Mouse (Mus musculus) monocyte, adult 5-6 weeks (primary cell): ENCODE measurements around the gene Kcnd3. TPM values are rescaled to one million over a fixed set of nuclear protein-coding genes. Genes with fewer than 3 reads are reported as not detected.

Experiments
- ATAC-seq: fragments of 153-309, 156-312 bp; replicated peaks from 2 replicates; pipeline ENCODE4 v1.8.0; 2017; ENCODE audit warnings: mild to moderate bottlenecking; ENCODE audit not compliant: low TSS enrichment, insufficient number of reproducible peaks, severe bottlenecking, poor library complexity, low FRiP score
- total RNA-seq: library from RNA; stranded (forward); fragments of 200-1000, 200-491, 200-594 nt; gene quantifications from 3 replicates; pipeline ENCODE4 v1.2.3, GENCODE M21; 2017

Gene Kcnd3
- total RNA-seq, result not detected in 3 replicates

DNA sequence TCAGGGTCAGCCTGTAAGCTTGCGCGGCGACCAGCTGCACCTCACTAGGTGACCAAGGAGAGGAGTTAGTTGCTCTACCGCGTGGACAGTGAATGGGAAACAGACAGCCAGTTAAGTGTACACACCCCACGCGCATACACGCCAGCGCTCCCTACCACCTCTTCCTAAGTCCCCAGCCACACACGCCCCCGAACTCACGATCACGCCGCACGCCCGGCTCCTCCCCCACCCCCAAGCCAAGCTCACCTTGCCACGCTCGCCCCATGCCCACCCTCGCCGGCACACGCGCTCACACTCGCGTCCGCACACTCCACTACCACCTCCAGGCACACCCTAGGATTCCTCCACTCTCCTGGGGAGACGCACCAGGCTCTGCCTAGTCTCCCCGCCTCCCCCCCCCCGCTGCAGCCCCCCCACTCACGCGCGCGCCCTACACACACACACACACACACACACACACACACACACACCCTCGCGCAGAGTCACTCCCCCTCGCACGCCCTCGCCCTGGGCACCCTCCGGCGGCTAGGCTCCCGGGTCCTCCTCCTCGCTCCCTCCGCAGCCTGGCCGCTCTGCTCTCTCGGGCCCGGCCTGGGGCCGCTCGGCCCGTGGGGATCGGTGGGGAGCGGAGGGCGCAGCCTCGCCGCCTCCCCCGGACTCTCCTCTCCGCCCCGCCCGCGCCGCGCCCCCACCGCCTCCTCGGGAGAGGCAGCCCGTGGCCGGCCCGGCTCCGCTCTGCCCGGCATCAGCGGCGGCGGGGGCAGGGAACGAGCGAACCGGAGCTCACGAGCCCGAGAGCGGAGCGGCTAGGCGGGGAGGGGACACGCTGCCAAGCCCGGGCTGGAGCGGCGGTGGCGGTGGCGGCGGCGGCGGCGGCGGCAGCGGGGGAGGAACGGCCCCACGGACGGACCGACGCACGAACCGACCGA is at the start of gene Kcnd3:
Kcnd3 (plus strand) TSS at position 704 of the 929 bp plus-strand sequence.
- no peak for ATAC-seq

DNA sequence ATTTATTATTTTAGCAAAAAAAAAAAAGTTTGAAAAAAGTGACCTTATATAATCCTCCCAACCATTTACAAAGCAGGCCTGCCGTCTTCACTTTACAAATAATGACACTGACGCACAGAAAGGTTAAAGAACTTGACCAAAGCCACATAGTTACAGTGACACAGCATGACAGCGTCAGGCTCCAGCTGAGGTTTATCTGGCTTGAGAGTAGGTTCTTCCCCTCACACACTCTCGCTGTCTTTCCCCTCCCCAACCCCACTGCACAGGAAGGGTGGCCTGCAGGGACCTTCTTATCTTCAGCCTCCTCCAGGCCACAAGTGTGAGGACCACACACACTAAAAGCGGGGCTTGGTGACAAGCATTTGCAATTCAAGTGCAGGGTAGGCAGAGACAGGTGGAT is 49.5 kb upstream of the Kcnd3 start:
- ATAC-seq, result no peak

DNA sequence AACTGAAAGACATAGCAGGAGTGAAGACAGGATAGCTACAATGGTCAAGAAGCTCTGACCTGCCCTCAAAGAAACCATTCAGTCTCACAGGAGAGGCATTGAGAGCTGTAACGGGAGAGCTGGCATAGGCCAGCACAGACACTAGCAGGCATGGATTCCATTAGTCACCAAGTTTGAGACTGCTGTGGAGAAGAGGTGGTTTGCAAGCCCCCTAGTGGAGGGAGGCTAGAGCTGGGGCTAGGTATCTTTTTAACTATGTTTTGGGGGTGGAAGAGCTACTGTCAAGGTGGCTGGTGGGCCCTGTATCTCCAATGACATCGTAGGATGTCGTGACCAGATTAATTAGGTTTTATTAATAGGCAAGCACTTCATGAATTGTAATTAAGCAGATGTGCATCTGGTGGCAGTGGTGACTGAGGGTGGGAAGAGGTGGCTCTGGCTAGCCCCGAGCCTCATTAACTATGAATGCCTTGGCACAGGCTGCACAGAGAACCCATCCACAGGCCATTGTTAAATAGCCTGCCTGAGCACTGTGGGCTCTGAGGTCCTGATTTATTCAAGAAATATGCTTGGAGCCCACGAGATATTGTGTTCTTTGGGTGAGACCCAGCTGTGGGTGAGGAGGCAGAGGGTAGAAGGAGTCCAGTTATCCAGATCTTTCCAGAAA is 48.6 kb upstream of the Kcnd3 start:
- no peak for ATAC-seq

DNA sequence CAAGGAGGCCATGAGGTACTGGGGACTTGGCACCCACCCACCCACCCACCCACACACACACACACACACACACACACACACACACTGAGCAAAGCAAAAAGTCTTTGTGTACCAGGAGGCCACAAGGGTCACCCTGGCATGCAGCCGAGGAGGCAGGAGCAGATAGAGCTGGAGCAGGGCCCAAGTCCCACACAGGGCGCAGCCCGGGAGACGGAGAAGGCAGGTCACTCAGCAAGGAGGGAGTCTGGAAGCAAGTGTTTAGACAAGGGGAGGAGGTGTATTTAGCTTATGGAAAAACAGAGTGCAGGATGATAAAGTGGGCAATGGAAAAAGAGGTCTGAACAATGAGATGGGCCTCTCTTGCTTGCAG is 48.1 kb upstream of the Kcnd3 start:
- ATAC-seq, result no peak

DNA sequence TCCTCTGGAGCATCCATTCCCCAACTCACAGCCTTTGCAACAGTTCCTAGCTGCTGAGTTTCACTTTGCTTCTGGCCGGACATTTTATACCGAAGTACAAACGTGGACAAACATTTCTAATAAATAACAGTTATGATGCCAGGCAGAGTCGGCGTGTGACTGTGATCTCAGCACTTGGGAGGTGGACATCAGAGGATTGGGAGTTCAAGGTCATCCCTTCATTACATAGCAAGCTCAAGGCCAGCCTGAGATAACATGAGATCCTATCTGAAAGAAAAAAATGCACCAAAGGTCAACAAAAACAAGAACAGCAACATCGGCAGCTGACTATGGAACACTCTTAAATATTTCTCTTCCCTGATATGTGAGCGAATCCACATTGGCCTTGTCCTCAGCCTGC is 46.6 kb upstream of the Kcnd3 start:
- no peak for ATAC-seq

DNA sequence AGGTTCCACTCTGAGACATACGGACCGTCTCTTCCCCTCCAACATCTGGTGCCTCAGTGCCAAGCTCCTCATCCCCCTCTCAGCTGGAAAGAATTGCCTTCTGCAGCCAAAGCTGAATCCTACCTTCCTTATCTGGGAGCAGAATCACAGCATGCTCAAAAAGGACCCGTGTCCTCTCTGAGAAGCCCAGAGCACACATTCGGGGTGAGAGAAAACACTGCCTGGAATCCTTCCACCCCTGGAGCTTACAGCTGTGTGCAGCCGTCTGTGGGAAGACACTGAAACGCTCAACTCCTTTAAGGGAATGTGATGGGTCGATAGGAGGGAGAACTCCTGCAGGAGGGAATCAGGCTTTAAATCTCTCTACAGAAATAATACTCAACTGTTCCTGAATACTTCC is 46.1 kb upstream of the Kcnd3 start:
- no peak for ATAC-seq

DNA sequence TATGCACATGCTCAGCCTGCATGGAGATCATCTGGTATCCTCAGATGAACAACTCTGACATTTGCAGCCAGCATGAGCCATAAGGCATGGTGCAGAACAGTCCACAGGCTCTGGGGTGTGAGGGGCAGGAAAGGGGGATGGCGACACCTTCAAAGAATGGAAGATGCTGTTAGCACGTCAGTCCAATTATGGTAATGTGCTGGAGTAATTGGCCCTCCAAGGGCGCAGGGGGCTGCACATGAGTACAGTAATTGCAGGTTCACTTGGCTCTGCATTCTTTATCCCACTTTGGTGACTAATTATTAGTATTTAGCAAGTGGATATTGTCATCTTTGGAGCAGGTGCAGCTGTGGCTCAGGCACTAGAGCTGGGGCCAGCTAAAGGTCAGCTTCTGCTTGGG is 43.9 kb upstream of the Kcnd3 start:
- ATAC-seq, result no peak

DNA sequence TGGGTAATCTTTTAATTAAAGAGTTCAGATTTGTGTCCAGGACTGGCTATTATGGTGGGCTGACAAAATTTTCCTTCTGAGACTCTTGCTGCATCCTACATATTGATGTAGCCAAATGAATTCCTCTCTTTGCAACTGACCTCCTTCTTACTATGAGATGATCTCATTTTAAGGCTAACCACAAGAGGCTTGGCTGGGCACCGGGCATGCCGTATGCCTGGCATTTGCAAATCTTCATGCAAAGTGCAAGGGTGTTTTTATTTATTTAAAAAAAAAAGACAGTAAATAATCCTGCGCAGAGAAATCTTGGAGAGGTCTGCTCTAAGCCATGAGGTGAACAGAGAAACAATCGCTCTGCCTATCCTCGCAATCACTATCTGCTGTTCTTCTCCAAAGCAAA is 41.3 kb upstream of the Kcnd3 start:
- ATAC-seq, result no peak

DNA sequence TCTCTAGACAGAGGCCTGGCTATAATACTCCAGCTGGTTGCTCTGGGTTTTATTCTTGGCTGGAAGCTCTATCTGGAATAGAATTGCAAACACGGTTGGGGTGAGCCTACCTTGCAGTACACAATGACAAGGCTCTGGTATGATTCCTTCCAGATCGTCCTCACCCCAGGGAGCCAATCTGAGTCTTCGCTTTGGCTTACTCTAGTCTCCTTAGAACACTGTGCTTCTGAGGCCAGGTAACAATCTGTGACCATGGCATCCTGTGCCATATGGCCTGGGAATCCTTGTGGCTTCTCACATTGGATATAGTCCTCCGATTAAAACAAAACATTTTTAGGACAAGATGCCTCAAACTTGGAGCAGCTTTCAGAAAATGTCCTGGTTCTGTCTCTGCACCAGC is 40.4 kb upstream of the Kcnd3 start:
- no peak for ATAC-seq

DNA sequence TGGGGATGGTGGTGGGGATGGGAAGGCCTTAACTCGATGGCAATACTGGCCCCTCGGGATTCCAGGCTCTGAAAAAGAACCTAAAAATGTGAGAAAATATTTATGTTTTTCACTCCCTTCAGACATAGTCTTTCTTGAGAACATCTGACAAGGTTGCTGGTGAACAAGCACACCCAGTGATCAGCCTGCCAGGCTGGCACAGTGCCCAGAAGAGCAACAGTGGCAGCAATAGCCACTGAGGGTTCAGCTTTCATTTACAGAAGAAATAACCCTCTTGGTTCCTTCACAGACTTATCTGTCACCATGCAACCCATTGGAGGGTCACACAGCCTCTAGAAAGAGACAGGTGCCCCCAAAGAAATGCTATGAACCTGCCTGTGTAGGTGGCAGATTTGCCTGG is 39.9 kb upstream of the Kcnd3 start:
- ATAC-seq, result no peak

DNA sequence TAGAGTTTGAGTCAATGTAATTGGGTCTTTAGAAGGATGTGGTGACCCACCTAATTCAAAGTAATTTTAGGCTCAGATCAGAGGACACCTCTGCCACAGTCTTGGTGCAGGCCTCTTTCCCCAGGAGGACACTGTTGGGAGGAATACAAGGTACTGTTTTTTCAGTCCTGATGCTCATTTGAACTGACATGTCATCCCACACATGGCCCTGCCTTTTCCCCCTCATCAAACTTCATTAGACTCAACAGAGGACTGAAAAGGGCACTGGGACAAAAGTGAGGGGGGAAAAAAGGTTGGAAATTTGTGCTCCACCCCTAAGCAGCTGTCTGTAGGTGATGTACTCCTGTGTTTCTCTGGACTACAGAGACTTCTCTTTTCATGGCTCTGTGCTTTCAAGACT is 39.4 kb upstream of the Kcnd3 start:
- no peak for ATAC-seq

DNA sequence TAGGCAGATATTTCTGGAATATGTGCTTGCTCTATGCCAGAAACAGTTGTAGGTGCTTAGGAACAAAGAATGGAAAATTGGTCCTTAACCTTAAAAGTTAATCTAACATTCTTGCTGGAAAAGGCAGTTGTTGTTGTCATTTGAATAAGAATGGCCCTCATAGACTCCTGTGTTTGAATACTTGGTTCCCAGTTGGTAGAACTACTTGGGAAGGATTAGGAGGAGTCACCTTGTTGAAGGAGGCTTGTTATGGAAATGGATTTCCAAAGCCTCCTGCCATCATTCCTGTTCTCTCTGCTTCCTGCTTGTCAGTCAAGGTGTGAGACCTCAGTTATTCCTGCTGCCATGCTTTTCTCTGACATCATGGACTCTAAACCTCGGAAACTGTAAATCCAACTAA is 33.7 kb upstream of the Kcnd3 start:
- no peak for ATAC-seq

DNA sequence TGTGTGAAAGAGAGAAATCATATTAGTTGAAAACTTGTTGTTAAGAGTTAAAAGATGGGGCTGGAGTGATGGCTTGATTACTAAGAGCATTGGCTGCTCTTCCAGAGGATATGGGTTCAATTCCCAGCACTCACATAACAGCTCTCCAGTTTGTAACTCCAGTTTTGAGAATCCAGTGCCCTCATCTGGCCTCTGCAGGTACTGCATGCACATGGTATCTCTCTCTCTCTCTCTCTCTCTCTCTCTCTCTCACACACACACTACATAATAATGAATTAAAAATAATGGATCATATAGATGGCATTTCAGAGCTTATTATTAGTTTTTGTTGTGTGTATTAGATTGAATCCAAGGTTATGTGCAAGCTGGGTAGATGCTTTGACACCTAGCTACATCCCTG is 29.7 kb upstream of the Kcnd3 start:
- ATAC-seq, result no peak

DNA sequence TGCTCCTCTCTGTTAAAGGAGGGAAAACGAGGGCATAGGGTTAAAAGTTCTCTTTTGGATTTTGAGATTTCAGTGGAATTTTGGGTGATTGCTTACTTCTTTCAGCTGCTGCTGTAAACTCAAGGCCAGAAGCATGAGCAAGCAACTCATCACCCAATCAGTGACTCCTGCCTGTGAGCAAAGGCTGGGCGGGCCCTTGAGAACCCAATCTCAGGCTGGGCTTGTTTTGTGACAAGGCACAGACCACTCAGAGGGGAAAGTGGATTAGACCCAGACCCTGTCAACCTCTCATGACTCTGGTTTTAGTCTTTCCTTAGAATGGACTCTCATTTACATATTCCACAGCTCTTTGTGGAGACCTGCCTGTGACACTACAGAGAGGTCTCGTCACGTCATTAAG is 28.7 kb upstream of the Kcnd3 start:
- no peak for ATAC-seq

DNA sequence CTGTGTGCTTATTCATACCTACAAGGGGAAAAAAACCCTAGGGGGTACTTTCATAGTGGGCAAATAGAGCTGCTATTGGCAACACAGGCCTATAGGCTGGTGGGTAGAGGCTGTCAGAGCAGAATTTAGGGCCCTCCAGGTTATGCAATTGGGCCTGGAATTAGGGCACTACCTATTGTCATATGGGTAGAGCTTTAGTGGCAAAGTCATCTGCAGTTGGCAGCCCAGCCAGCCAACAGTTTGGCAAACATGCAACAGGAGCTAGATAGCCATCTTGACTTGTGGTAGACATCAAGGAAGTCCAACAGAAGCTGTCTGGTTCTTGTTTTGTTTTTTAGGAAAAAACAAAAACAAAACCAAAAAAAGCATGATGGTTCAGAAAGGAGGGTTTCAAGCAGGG is 23.5 kb upstream of the Kcnd3 start:
- no peak for ATAC-seq

DNA sequence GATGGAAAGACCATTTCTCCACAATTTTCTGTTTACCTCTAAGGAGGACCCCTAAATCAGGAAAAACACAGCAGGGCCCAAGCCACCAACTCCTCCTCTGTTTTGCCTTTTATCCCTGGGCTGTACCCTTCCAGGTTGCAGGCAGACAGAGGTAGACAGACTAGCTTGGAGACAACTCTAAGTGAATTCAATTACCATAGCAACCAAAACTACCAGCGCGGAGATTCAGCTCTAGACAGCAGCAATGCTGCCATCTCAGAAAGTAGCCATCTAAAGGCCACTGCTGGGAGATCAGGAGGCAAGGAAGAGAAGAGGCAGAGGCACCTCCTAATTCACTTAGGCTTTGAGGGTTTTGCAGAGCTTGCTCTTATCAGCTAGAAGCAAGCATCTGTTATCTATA is 15.7 kb upstream of the Kcnd3 start:
- ATAC-seq, result no peak

DNA sequence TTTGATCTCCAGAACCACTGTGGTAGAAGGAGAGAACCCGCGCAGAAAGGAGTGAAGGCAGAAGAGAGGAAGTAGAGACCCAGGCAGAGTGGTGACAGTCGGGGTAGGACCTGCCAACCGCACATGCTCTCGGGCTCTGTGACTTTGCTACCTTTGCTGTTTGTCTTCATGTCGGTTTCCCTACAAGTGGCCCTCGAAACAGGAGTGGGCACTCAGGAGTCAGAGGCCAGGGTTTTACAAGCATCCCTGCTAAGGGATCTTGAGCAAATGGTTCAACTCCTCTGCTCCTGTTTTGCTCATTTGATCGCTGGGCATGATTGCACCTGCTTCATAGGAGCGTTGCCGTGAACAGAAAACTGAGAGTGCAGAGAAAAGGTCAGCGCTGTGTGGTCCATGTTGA is 15.2 kb upstream of the Kcnd3 start:
- ATAC-seq, result no peak

DNA sequence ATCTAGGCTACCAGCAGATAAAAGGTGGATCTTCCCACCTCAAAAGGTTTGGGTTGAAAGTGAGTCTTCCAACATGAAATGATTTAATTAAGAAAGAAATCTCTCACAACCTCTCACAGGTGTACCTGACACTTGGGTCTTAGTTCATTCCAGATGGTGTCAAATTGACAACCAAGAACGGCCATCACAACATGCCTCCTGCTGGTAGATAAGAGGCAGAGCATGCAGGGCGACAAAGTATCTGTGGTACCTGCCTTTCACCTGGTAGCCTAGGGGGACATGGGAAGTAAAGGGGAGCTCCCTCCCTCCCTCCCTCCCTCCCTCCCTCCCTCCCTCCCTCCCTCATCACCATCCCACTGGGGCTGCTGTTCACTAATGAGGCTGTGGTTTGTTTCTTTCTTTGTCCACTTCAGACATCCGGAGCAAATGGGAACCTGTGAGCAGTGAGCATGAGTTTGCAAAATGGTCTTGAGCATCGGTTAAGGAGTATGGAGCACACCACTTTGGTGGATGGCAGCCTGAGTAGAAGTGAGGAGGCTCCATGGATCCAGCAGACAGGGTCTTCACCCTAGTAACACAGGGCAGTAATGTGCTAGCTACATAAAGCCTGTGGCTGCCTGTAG is 11.1 kb upstream of the Kcnd3 start:
- no peak for ATAC-seq

DNA sequence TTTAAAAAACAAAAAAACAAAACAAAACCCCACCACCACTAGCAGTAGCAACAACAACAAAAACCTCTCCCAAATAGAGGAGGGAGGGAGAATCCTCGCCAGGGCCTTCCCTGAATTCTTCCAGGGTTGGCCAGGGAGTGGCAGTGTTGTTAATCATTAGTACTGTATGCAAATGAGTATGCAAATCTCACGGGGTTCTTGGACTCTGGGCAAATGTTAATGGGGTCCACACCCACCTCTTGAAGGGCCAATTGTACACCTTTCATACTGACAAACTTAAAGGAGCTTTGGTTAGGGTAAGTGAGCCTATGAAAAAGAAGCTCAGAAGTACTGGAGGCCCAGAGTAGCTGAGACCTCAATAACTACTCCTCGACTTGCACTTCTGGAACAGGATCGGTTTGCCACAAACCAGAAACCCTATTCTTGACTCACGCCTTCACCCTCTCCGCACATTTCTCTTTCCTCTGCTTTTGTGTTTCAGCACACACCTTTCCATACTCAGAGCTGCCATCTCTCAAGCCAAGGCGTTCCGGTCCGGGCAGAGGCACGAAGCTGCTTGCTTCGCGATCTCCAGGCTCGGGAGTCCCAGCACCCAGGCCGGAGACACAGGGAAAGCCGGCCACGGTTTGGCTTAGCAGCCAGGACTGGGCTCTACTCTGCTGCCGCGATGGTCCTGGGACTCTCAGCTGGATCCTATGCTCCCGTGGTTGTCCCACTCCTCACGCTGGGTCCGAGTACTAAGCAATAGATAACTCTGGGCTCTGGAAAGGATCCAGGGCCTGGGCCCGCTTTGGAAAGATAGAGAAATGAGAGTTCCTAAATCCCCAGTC is 1.3 kb upstream of the Kcnd3 start:
- ATAC-seq, result no peak
